Mouse (Mus musculus) olfactory bulb, adult 2 months (tissue): Measurements from ENCODE around the gene Ugt1a9.

Source experiments
- CTCF ChIP-seq: fragments of 200-500 bp; IDR thresholded peaks from 2 replicates; pipeline ENCODE4 v1.5.1; 2012; ENCODE audit warnings: low read depth, mild to moderate bottlenecking, low read length, moderate library complexity; ENCODE audit not compliant: insufficient read depth
- POLR2A ChIP-seq: fragments of 200-500 bp; IDR thresholded peaks from 2 replicates; pipeline ENCODE4 v1.6.1; 2012; ENCODE audit warnings: mild to moderate bottlenecking, low read depth, low read length, moderate library complexity; ENCODE audit not compliant: insufficient read depth

DNA sequence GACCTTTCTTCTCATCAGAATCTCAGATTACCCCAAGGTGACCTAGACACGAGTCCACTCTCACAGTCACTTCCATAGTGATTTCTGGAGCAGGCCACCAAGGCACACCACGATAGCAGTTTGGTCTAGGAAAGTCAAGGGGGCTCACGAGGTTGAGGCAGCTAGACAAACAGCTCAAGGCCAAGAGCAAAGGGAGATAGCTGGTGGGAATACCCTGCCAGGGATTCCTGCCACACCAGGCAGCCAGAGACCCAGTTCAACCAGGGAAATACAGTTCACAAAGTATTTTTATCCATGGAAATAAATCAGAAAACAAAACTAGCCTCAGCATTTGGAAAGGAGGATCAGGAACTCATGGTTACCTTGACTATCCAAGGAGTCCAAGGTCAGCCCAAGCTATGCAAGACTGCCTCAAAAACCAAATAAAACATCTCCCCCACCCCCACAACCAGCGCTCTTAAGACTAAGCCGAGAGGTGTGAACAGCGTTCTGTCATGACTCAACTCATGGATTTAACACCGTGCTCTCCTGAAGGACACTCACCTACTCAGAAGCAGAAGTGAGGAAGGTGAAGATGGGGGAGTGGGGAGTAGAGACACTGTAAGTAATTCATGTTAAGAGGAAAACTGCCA lies 193.8 kb downstream of the Ugt1a9 start:
- TF ChIP-seq CTCF (no peak), POLR2A (no peak)
